9 mouse cellular contexts compared by ENCODE assay signal in the genomic region with DNA sequence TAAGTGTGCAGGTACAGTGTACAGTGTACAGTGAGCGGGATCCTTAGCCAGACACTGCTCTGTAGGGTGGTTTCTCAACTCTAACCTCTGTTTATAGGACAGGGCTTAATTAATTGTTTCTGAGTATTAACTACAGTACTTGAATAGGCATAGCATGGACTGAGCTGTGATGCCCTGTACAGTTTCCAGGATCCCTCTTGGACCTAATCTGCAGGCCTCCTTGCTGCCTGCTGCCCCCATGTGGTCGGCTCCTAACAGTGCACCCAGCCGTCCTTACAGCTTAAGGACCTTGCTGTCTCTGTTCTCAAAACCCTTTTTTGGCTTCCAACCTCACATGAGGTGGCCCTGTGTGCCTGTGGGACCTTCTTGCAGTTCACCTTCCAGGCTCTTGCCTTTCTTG. TPM values are rescaled to one million over a fixed set of nuclear protein-coding genes. Genes with fewer than 3 reads are reported as not detected.
A peak's percentile ranks its signal among the peaks of the same experiment; 100 is the strongest.
DNase-seq lines count a peak whose midpoint lies in the region; ATAC-seq lines count a peak whose summit lies in the region.
"Had no signal": no experiment of that assay in that cellular context is flagged by ENCODE, and none has a peak within 500 bp of the region (broad histone marks: within the 10 kb centered on the region; RNA-seq: fewer than 3 reads in every experiment).

No protein-coding gene starts in this region.

- no peak overlapping the region for H3K27ac ChIP-seq in heart, embryonic 10.5 days
- H3K27ac ChIP-seq in heart, embryonic 12.5 days (ENCODE audit: poor library complexity, severe bottlenecking), result no peak overlapping the region
- no peak overlapping the region for H3K27ac ChIP-seq in forebrain, embryonic 13.5 days
- no peak overlapping the region for H3K27ac ChIP-seq in hindbrain, embryonic 14.5 days
- no peak overlapping the region for H3K27ac ChIP-seq in midbrain, embryonic 10.5 days (replicated peaks)

- 32% methylated on average over 3 of the region's 3 CpGs for WGBS in heart, embryonic 10.5 days
- 31% methylated on average over 3 of the region's 3 CpGs for WGBS in heart, embryonic 12.5 days
- WGBS in forebrain, embryonic 13.5 days, result 29% methylated on average over 3 of the region's 3 CpGs
- WGBS in hindbrain, embryonic 14.5 days, result 31% methylated on average over 3 of the region's 3 CpGs
- 34% methylated on average over 3 of the region's 3 CpGs for WGBS in midbrain, embryonic 10.5 days

- no peak overlapping the region for H3K4me2 ChIP-seq in heart, embryonic 12.5 days
- H3K4me2 ChIP-seq in forebrain, embryonic 13.5 days, result no peak overlapping the region
- no peak overlapping the region for H3K4me2 ChIP-seq in hindbrain, embryonic 14.5 days (replicated peaks)

- H3K4me3 ChIP-seq in heart, embryonic 10.5 days, result no peak overlapping the region
- no peak overlapping the region for H3K4me3 ChIP-seq in heart, embryonic 12.5 days
- H3K4me3 ChIP-seq in forebrain, embryonic 13.5 days, result no peak overlapping the region
- H3K4me3 ChIP-seq in hindbrain, embryonic 14.5 days (replicated peaks; ENCODE audit: low read length), result no peak overlapping the region
- no peak overlapping the region for H3K4me3 ChIP-seq in midbrain, embryonic 10.5 days
- H3K4me3 ChIP-seq: myocyte had no signal

- H3K9me3 ChIP-seq in heart, embryonic 10.5 days, result no peaks in the 10 kb centered on the region
- no peaks in the 10 kb centered on the region for H3K9me3 ChIP-seq in heart, embryonic 12.5 days (replicated peaks)
- no peaks in the 10 kb centered on the region for H3K9me3 ChIP-seq in forebrain, embryonic 13.5 days (replicated peaks)
- no peaks in the 10 kb centered on the region for H3K9me3 ChIP-seq in hindbrain, embryonic 14.5 days (ENCODE audit: control insufficient read depth, low read length)
- H3K9me3 ChIP-seq in midbrain, embryonic 10.5 days (replicated peaks), result no peaks in the 10 kb centered on the region

- DNase-seq in heart, embryonic 10.5 days (ENCODE audit: low spot score), result peak; percentile 84
- DNase-seq in c-Kit-positive CD71-positive TER-119-positive erythroid progenitor cells, embryonic 14.5 days (ENCODE audit: low spot score), result peak; percentile 26
- peak; percentile 87 for DNase-seq in hindbrain, embryonic 14.5 days (ENCODE audit: low spot score)
- peak; percentile 81 to 86 for DNase-seq in left cerebral cortex, postnatal 14 days (ENCODE audit: low spot score in 2 of 2)
- peak; percentile 75 for DNase-seq in midbrain, embryonic 10.5 days (ENCODE audit: low spot score)
- peak; percentile 92 for DNase-seq in testis, postnatal 10 days (ENCODE audit: low spot score)

- H3K4me1 ChIP-seq in heart, embryonic 10.5 days, result peaks cover 30% of the 10 kb centered on the region
- peaks cover 25% of the 10 kb centered on the region for H3K4me1 ChIP-seq in heart, embryonic 12.5 days (replicated peaks)
- peaks cover 30% of the 10 kb centered on the region for H3K4me1 ChIP-seq in forebrain, embryonic 13.5 days
- H3K4me1 ChIP-seq in hindbrain, embryonic 14.5 days (replicated peaks; ENCODE audit: control insufficient read depth, insufficient read depth, low read length), result peaks cover 10% of the 10 kb centered on the region; the same call in 1 of the 2 replicates
- H3K4me1 ChIP-seq in midbrain, embryonic 10.5 days, result peaks cover 30% of the 10 kb centered on the region

- no peak; the same call in 1 of the 2 replicates for ATAC-seq in heart, embryonic 12.5 days (ENCODE audit: insufficient number of reproducible peaks, low FRiP score)
- peak; percentile 44 for ATAC-seq in forebrain, embryonic 13.5 days
- peak; percentile 43; the same call in 1 of the 2 replicates for ATAC-seq in hindbrain, embryonic 14.5 days (ENCODE audit: low FRiP score)

- intact Hi-C loops in left cerebral cortex, postnatal 14 days (cut with DNase I), result loop anchor here (2.0 to 10.0 kb wide), 3 partner anchors 29 to 351 kb away; no protein-coding TSS in a partner anchor

- H3K27me3 ChIP-seq in heart, embryonic 10.5 days (ENCODE audit: insufficient read depth, poor library complexity, severe bottlenecking), result peaks cover 73% of the 10 kb centered on the region
- H3K27me3 ChIP-seq in heart, embryonic 12.5 days (replicated peaks), result peaks cover 72% of the 10 kb centered on the region
- H3K27me3 ChIP-seq in forebrain, embryonic 13.5 days, result peaks cover 44% of the 10 kb centered on the region
- peaks cover 47% of the 10 kb centered on the region for H3K27me3 ChIP-seq in hindbrain, embryonic 14.5 days (ENCODE audit: control insufficient read depth, insufficient read depth, low read length)
- peaks cover 72% of the 10 kb centered on the region for H3K27me3 ChIP-seq in midbrain, embryonic 10.5 days (ENCODE audit: low read depth, poor library complexity, severe bottlenecking)

- H3K9ac ChIP-seq in heart, embryonic 12.5 days, result no peak overlapping the region
- H3K9ac ChIP-seq in forebrain, embryonic 13.5 days, result no peak overlapping the region
- H3K9ac ChIP-seq in hindbrain, embryonic 14.5 days, result no peak overlapping the region

- no peaks in the 10 kb centered on the region for H3K36me3 ChIP-seq in heart, embryonic 10.5 days
- H3K36me3 ChIP-seq in heart, embryonic 12.5 days, result no peaks in the 10 kb centered on the region
- no peaks in the 10 kb centered on the region for H3K36me3 ChIP-seq in forebrain, embryonic 13.5 days (ENCODE audit: poor library complexity, severe bottlenecking)
- no peaks in the 10 kb centered on the region for H3K36me3 ChIP-seq in hindbrain, embryonic 14.5 days (replicated peaks; ENCODE audit: control insufficient read depth, insufficient read depth)
- no peaks in the 10 kb centered on the region for H3K36me3 ChIP-seq in midbrain, embryonic 10.5 days

RNA-seq across cellular contexts. Expression of a gene that starts 2.0 kb away (rescaled TPM):
- 0.59 and 1.4 TPM in 2 replicates for polyA plus RNA-seq in heart, embryonic 10.5 days (2016; fragmentation: Nextera tagmentation; extraction: Ambion mirVana)
- polyA plus RNA-seq in heart, embryonic 12.5 days (2016; fragmentation: Nextera tagmentation; extraction: Ambion mirVana), result 1.7 and 2.4 TPM in 2 replicates
- polyA plus RNA-seq in forebrain, embryonic 13.5 days (2015; fragmentation: Nextera tagmentation; extraction: Ambion mirVana), result 0.88 and 0.91 TPM in 2 replicates
- polyA plus RNA-seq in hindbrain, embryonic 14.5 days (2014; fragmentation: Nextera tagmentation; extraction: Ambion mirVana), result 3.0 and 3.1 TPM in 2 replicates
- 10 to 100 TPM; 73.7 to 87.9 TPM for total RNA-seq in left cerebral cortex, postnatal 14 days (2021)
- 0.42 and 0.48 TPM in 2 replicates for polyA plus RNA-seq in midbrain, embryonic 10.5 days (2016; fragmentation: Nextera tagmentation; extraction: Ambion mirVana)

Comparison
In these comparisons a context has a peak if more than half of its experiments do, and no peak if none do; other contexts are left out.
1. DNase-seq: peak in every context shown above with its lines; median percentile 92 in testis, postnatal 10 days; 87 in hindbrain, embryonic 14.5 days; 84 in heart, embryonic 10.5 days; 84 in left cerebral cortex, postnatal 14 days; 75 in midbrain, embryonic 10.5 days; 26 in c-Kit-positive CD71-positive TER-119-positive erythroid progenitor cells, embryonic 14.5 days.